Mouse (Mus musculus): ENCODE measurements around the gene Dgcr2. TPM values are rescaled to one million over a fixed set of nuclear protein-coding genes. Genes with fewer than 3 reads are reported as not detected.
A peak's percentile ranks its signal among the peaks of the same experiment; 100 is the strongest.

Gene Dgcr2
- polyA plus RNA-seq, 1 experiment, result 87.2 TPM

GRCm38 (mm10) chr16:17815411-17816402 is 82.7 kb downstream of the Dgcr2 start:
- DNase-seq (ENCODE audit: extremely low spot score in 1 of 2, low spot score in 1 of 2), result peak in 1 of 2 experiments; percentile 62

GRCm38 (mm10) chr16:17813173-17813572 is 85.2 kb downstream of the Dgcr2 start:
- no peak for DNase-seq (ENCODE audit: extremely low spot score in 1 of 2, low spot score in 1 of 2)

- peak in 1 of 2 experiments; percentile 69 for DNase-seq (ENCODE audit: extremely low spot score in 1 of 2, low spot score in 1 of 2)
Observed at GRCm38 (mm10) chr16:17812120-17812519, 86.2 kb downstream of the Dgcr2 start.

GRCm38 (mm10) chr16:17809711-17810110 is 88.7 kb downstream of the Dgcr2 start:
- no peak for DNase-seq (ENCODE audit: extremely low spot score in 1 of 2, low spot score in 1 of 2)

GRCm38 (mm10) chr16:17809125-17809524 is 89.2 kb downstream of the Dgcr2 start:
- no peak for DNase-seq (ENCODE audit: extremely low spot score in 1 of 2, low spot score in 1 of 2)

GRCm38 (mm10) chr16:17807192-17808009 is 91.0 kb downstream of the Dgcr2 start:
- peak; percentile 61 to 92 for DNase-seq (ENCODE audit: extremely low spot score in 1 of 2, low spot score in 1 of 2)

GRCm38 (mm10) chr16:17806581-17807191 is 91.7 kb downstream of the Dgcr2 start:
- DNase-seq (ENCODE audit: extremely low spot score in 1 of 2, low spot score in 1 of 2), result no peak

- no peak for DNase-seq (ENCODE audit: extremely low spot score in 1 of 2, low spot score in 1 of 2)
Observed at GRCm38 (mm10) chr16:17804982-17805381, 93.4 kb downstream of the Dgcr2 start.

- DNase-seq (ENCODE audit: extremely low spot score in 1 of 2, low spot score in 1 of 2), result no peak
Observed at GRCm38 (mm10) chr16:17804449-17804912, 93.9 kb downstream of the Dgcr2 start.

- no peak for DNase-seq (ENCODE audit: extremely low spot score in 1 of 2, low spot score in 1 of 2)
Observed at GRCm38 (mm10) chr16:17803675-17804448, 94.5 kb downstream of the Dgcr2 start.

- peak in 1 of 2 experiments; percentile 57 for DNase-seq (ENCODE audit: extremely low spot score in 1 of 2, low spot score in 1 of 2)
Observed at GRCm38 (mm10) chr16:17802839-17803674, 95.3 kb downstream of the Dgcr2 start.

- DNase-seq (ENCODE audit: extremely low spot score in 1 of 2, low spot score in 1 of 2), result no peak
Observed at GRCm38 (mm10) chr16:17802456-17802838, 95.9 kb downstream of the Dgcr2 start.

- no peak for DNase-seq (ENCODE audit: extremely low spot score in 1 of 2, low spot score in 1 of 2)
Observed at GRCm38 (mm10) chr16:17801777-17802455, 96.4 kb downstream of the Dgcr2 start.

- no peak for DNase-seq (ENCODE audit: extremely low spot score in 1 of 2, low spot score in 1 of 2)
Observed at GRCm38 (mm10) chr16:17799584-17799983, 98.8 kb downstream of the Dgcr2 start.

- DNase-seq (ENCODE audit: extremely low spot score in 1 of 2, low spot score in 1 of 2), result no peak
Observed at GRCm38 (mm10) chr16:17798321-17799180, 99.8 kb downstream of the Dgcr2 start.

GRCm38 (mm10) chr16:17797812-17798311 is 100.5 kb downstream of the Dgcr2 start:
- DNase-seq (ENCODE audit: extremely low spot score in 1 of 2, low spot score in 1 of 2), result no peak

Data from frontal cortex, adult 2 months (tissue).